Mouse (Mus musculus) kidney, postnatal 25 days (tissue): ENCODE data around the gene Otub2.
A peak's percentile ranks its signal among the peaks of the same experiment; 100 is the strongest.

Experiments used
- DNase-seq, 2 experiments: peaks; one replicate each; pipeline ENCODE4 v3.0.0; 2021; ENCODE audit warnings: mixed read lengths in 2 of 2

Otub2 gene

GRCm38 (mm10) chr12:103388505-103389347, at the start of gene Otub2:
Gene Otub2 (plus strand): TSS chr12:103388682.
- peak; percentile 96 to 98 for DNase-seq

GRCm38 (mm10) chr12:103341212-103341611, 47.3 kb upstream of the Otub2 start:
- no peak for DNase-seq

- peak in 1 of 2 experiments; percentile 46 for DNase-seq
Observed at GRCm38 (mm10) chr12:103343456-103343855, 45.0 kb upstream of the Otub2 start.

GRCm38 (mm10) chr12:103344934-103345333, 43.5 kb upstream of the Otub2 start:
- peak in 1 of 2 experiments; percentile 14 for DNase-seq

- no peak for DNase-seq
Observed at GRCm38 (mm10) chr12:103346945-103347344, 41.5 kb upstream of the Otub2 start.

GRCm38 (mm10) chr12:103347406-103347805, 41.1 kb upstream of the Otub2 start:
- peak in 1 of 2 experiments; percentile 16 for DNase-seq

- DNase-seq = peak; percentile 85 to 93
Observed at GRCm38 (mm10) chr12:103348506-103348905, 40.0 kb upstream of the Otub2 start.

GRCm38 (mm10) chr12:103352735-103353134, 35.7 kb upstream of the Otub2 start:
- DNase-seq = no peak

- peak; percentile 11 to 57 for DNase-seq
Observed at GRCm38 (mm10) chr12:103353538-103353937, 34.9 kb upstream of the Otub2 start.

GRCm38 (mm10) chr12:103355746-103356414, 32.6 kb upstream of the Otub2 start, which contains the start of gene Asb2:
Gene Asb2 (minus strand): TSS chr12:103356001.
- no peak for DNase-seq

- DNase-seq = no peak
Observed at GRCm38 (mm10) chr12:103356415-103356748, 32.1 kb upstream of the Otub2 start.

- DNase-seq = no peak
Observed at GRCm38 (mm10) chr12:103358216-103358615, 30.3 kb upstream of the Otub2 start.

- DNase-seq = no peak
Observed at GRCm38 (mm10) chr12:103358951-103359801, 29.3 kb upstream of the Otub2 start.

- no peak for DNase-seq
Observed at GRCm38 (mm10) chr12:103360812-103361211, 27.7 kb upstream of the Otub2 start.

- DNase-seq = no peak
Observed at GRCm38 (mm10) chr12:103361539-103362307, 26.8 kb upstream of the Otub2 start.

- DNase-seq = no peak
Observed at GRCm38 (mm10) chr12:103362336-103362735, 26.1 kb upstream of the Otub2 start.

GRCm38 (mm10) chr12:103367171-103367570, 21.3 kb upstream of the Otub2 start:
- no peak for DNase-seq

GRCm38 (mm10) chr12:103367620-103368325, 20.7 kb upstream of the Otub2 start:
- DNase-seq = peak; percentile 62 to 85

- DNase-seq = no peak
Observed at GRCm38 (mm10) chr12:103368326-103368669, 20.2 kb upstream of the Otub2 start.

GRCm38 (mm10) chr12:103368777-103369176, 19.7 kb upstream of the Otub2 start:
- DNase-seq = no peak

GRCm38 (mm10) chr12:103370861-103371260, 17.6 kb upstream of the Otub2 start:
- no peak for DNase-seq

- DNase-seq = peak; percentile 51 to 66
Observed at GRCm38 (mm10) chr12:103371711-103372110, 16.8 kb upstream of the Otub2 start.
